ENCODE assay signal across 7 mouse cellular contexts in the genomic region with DNA sequence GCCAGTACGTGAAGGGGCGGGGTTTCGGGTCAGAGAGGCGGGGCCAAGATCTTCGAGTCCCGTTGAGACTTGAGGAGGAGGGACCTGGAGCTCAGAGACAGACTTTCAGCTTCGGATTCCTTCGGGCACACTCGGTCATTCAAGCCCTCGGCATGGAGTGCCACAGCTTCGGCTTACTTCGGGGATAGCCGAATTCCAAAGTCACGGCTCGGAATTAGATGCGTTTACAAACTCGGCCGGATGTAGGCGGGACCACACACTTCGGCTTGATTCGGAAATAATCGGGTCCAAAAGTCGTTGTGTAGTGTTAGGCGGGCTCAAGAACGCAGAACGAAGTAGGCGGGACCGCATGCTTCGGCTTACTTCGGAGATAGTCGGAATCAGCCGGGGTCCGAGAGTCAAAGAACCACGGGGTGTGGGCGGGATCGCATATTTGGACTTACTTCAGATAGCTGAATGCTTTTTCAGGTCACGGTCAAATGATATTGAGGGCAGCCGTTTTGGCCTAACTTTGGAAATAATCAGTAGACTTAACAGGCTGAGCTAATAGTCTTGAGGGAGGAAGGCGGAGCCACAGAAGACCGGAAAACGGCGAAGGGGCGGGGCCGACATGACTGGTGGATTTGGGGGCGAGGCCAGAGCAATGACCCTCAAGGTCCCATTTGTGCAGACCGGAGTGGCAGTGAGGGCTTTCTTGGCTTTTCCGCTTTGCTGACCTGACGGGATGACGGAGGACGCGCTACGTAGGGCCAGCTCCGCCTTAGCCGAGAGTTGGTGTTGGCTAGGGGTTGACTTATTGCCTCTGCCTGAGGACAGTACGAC. TPM values are rescaled to one million over a fixed set of nuclear protein-coding genes. Genes with fewer than 3 reads are reported as not detected.
DNase-seq lines count a peak whose midpoint lies in the region; ATAC-seq and TF ChIP-seq lines count a peak whose summit lies in the region.

Gene Mboat7 (minus strand): TSS at position 537 of the 822 bp plus-strand sequence.

- peak within 1 kb of the TSS; percentile 85 for H3K4me3 ChIP-seq in embryonic facial prominence, embryonic 10.5 days
- peak within 1 kb of the TSS; percentile 79 for H3K4me3 ChIP-seq in intestine, postnatal 0 days (ENCODE audit: low read depth, low read length)
- peak within 1 kb of the TSS; percentile 60 for H3K4me3 ChIP-seq in midbrain, embryonic 12.5 days
- H3K4me3 ChIP-seq in small intestine, adult 2 months (ENCODE audit: low read depth, low read length), result peak within 1 kb of the TSS; percentile 73

- H3K9ac ChIP-seq in intestine, postnatal 0 days (ENCODE audit: low read depth, low read length), result peak within 1 kb of the TSS; percentile 73
- peak within 1 kb of the TSS; percentile 82 for H3K9ac ChIP-seq in midbrain, embryonic 12.5 days (replicated peaks)

- no peaks in the 10 kb centered on the region for H3K27me3 ChIP-seq in embryonic facial prominence, embryonic 10.5 days (replicated peaks; ENCODE audit: low read depth, poor library complexity, severe bottlenecking)
- H3K27me3 ChIP-seq in intestine, postnatal 0 days (replicated peaks; ENCODE audit: control insufficient read depth, insufficient read depth, low read length), result no peaks in the 10 kb centered on the region
- no peaks in the 10 kb centered on the region for H3K27me3 ChIP-seq in midbrain, embryonic 12.5 days
- no peaks in the 10 kb centered on the region for H3K27me3 ChIP-seq in small intestine, adult 2 months (ENCODE audit: control insufficient read depth, insufficient read depth, low read length)

- 0 out of 2 replicates have a peak, but pooled peaks have one; percentile 10 for TF ChIP-seq POLR2A in small intestine, adult 2 months (IDR thresholded peaks at IDR 0.05; ENCODE audit: low read depth, low read length)

- no peak for TF ChIP-seq CTCF in intestine, postnatal 0 days (IDR thresholded peaks at IDR 0.05; ENCODE audit: low read depth)
- TF ChIP-seq CTCF in small intestine, adult 2 months (IDR thresholded peaks at IDR 0.05; ENCODE audit: extremely low read depth, insufficient read length, insufficient replicate concordance, low read depth, low read length), result 0 out of 2 replicates have a peak, but pooled peaks have one; percentile 8

- peak within 1 kb of the TSS; percentile 95 for H3K27ac ChIP-seq in embryonic facial prominence, embryonic 10.5 days (replicated peaks)
- peak within 1 kb of the TSS; percentile 90 for H3K27ac ChIP-seq in intestine, postnatal 0 days (ENCODE audit: low read depth, low read length)
- peak within 1 kb of the TSS; percentile 91 for H3K27ac ChIP-seq in midbrain, embryonic 12.5 days (replicated peaks)
- peak within 1 kb of the TSS; percentile 91 for H3K27ac ChIP-seq in small intestine, adult 2 months (ENCODE audit: insufficient read depth, low read depth, low read length)

- ATAC-seq in intestine, postnatal 0 days, result peak; percentile 92
- peak; percentile 91 for ATAC-seq in midbrain, embryonic 12.5 days (ENCODE audit: low FRiP score, low read depth)

- peak; percentile 96 for DNase-seq in adrenal gland, postnatal 10 days
- peak; percentile 96 for DNase-seq in embryonic facial prominence, embryonic 10.5 days (ENCODE audit: low spot score)
- peak; percentile 94 for DNase-seq in gonadal fat pad, adult 2 months (ENCODE audit: low read depth)
- DNase-seq in left cerebral cortex, postnatal 4 days, result peak; percentile 96

- H3K36me3 ChIP-seq in embryonic facial prominence, embryonic 10.5 days (replicated peaks), result peaks cover 49% of the 10 kb centered on the region
- peaks cover 19% of the 10 kb centered on the region for H3K36me3 ChIP-seq in intestine, postnatal 0 days (ENCODE audit: control insufficient read depth, insufficient read depth)
- H3K36me3 ChIP-seq in midbrain, embryonic 12.5 days, result peaks cover 14% of the 10 kb centered on the region
- H3K36me3 ChIP-seq in small intestine, adult 2 months (ENCODE audit: control insufficient read depth, insufficient read depth, low read length), result peaks cover 2% of the 10 kb centered on the region

- H3K4me2 ChIP-seq in intestine, postnatal 0 days (replicated peaks; ENCODE audit: low read depth), result peak within 1 kb of the TSS; percentile 94
- peak within 1 kb of the TSS; percentile 85 for H3K4me2 ChIP-seq in midbrain, embryonic 12.5 days (replicated peaks)

- intact Hi-C loops in left cerebral cortex, postnatal 4 days (cut with DNase I), result loop anchor here (10.0 kb wide), 1 partner anchor 452 kb away; no protein-coding TSS in a partner anchor

- no peaks in the 10 kb centered on the region for H3K9me3 ChIP-seq in embryonic facial prominence, embryonic 10.5 days
- H3K9me3 ChIP-seq in intestine, postnatal 0 days (ENCODE audit: control insufficient read depth), result no peaks in the 10 kb centered on the region
- H3K9me3 ChIP-seq in midbrain, embryonic 12.5 days, result no peaks in the 10 kb centered on the region

- WGBS in embryonic facial prominence, embryonic 10.5 days, result under 1% methylated on average over 55 of the region's 55 CpGs
- WGBS in intestine, postnatal 0 days, result under 1% methylated on average over 55 of the region's 55 CpGs
- under 1% methylated on average over 55 of the region's 55 CpGs for WGBS in midbrain, embryonic 12.5 days
- under 1% methylated on average over 55 of the region's 55 CpGs for WGBS in small intestine, adult 2 months

- peaks cover 25% of the 10 kb centered on the region for H3K4me1 ChIP-seq in embryonic facial prominence, embryonic 10.5 days
- no peaks in the 10 kb centered on the region for H3K4me1 ChIP-seq in intestine, postnatal 0 days (replicated peaks; ENCODE audit: control insufficient read depth, insufficient read depth, low read length)
- H3K4me1 ChIP-seq in midbrain, embryonic 12.5 days, result peaks cover 28% of the 10 kb centered on the region
- H3K4me1 ChIP-seq in small intestine, adult 2 months (ENCODE audit: control insufficient read depth, insufficient read depth, insufficient read length, low read length), result peaks cover 9% of the 10 kb centered on the region; the same call in 1 of the 2 replicates

RNA-seq across cellular contexts. Expression of gene Mboat7, which starts in this region (rescaled TPM):
- 10 to 100 TPM; 48.7 to 59.6 TPM for total RNA-seq in adrenal gland, postnatal 10 days (2021)
- 39.3 and 40.4 TPM in 2 replicates for polyA plus RNA-seq in embryonic facial prominence, embryonic 10.5 days (2016; fragmentation: Nextera tagmentation; extraction: Ambion mirVana)
- 43.9 and 47.7 TPM in 2 replicates for polyA plus RNA-seq in gonadal fat pad, adult 2 months (2012; rRNA removed)
- polyA plus RNA-seq in intestine, postnatal 0 days (2015; fragmentation: Nextera tagmentation; extraction: Ambion mirVana), result 28.4 and 29.6 TPM in 2 replicates
- 100 to 1,000 TPM; 132 to 147 TPM for total RNA-seq in left cerebral cortex, postnatal 4 days (2021)
- 37.9 and 42.6 TPM in 2 replicates for polyA plus RNA-seq in midbrain, embryonic 12.5 days (2016; fragmentation: Nextera tagmentation; extraction: Ambion mirVana)
- polyA plus RNA-seq in small intestine, adult 2 months (2012; rRNA removed), result 33.0 and 59.6 TPM in 2 replicates

Comparison
In these comparisons a context has a peak if more than half of its experiments do, and no peak if none do; other contexts are left out.
1. Peak in every context shown above with its lines: DNase-seq, ATAC-seq, H3K4me3 ChIP-seq and H3K27ac ChIP-seq.